Mouse (Mus musculus) kidney, adult 8-10 months (tissue): Measurements from ENCODE around the gene Meis3.
A peak's percentile ranks its signal among the peaks of the same experiment; 100 is the strongest.

Experiments used
- DNase-seq, 2 experiments: peaks; one replicate each; pipeline ENCODE4 v3.0.0; 2022

Meis3 gene

DNA sequence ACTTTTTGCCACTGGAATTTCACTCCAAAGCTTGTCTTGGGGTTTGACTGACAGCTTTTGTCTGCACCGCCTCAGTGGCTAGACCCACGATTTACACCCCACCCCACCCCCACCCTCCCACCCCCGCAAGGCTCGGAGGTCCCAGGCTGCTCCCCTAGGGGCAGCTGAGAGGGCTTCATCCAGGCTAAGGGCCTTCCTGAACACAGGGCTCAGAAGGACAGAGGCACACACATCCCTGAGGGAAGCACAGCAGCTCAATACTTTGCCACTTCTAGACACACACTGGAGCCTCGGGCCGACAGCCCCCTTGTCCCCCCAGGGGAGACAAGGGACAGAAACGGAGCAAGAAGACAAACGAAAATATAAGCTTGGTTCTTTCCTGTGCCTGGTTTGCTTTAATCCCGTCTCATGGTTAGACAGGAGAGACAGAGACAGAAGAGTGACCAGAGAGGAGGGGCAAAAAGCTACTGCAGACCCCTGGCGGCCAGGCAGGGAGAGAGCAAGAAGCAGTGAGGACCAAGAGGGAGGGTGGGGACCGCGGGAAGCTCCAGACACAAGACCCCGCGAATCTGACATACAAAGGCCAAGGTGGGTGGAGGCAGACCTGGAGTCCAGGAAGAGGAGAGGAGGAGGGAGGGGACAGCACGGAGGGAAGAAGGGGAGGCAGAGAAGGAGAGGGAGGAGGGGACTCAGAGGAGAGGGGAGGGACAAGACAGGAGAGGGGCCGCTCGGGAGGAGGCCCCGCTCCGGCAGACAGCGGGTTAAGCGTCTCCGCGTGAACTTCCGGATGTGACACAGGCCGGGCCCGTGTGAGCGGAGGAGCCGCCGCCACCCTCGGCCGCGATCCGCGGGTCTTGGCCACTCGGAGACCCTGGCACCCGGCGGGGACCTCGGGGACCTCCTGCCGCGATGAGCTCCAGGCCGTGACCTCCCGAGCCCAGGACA lies at the start of gene Meis3:
Gene Meis3, plus strand, starts transcription at position 494 of the 945 bp plus-strand sequence.
- peak in 1 of 2 experiments; percentile 7 for DNase-seq

DNA sequence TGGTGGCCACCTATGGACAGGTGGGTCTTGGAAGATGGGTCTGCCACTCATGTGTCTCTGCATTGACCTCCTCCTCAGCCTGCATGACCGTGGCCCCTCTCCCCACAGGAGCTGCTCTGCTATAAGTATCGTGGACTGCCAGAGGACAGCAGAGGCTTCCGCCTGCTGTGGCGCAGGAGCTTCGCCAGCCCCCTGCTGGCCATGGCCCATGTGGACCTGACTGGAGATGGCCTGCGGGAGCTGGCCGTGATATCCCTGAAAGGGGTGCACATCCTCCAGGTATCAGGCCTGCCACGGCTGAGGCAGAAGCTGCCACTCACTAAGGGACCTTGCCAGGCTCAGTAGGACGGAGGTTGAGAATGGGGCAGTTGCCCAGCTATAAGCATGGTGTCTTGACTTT lies 49.1 kb upstream of the Meis3 start:
- DNase-seq = no peak

DNA sequence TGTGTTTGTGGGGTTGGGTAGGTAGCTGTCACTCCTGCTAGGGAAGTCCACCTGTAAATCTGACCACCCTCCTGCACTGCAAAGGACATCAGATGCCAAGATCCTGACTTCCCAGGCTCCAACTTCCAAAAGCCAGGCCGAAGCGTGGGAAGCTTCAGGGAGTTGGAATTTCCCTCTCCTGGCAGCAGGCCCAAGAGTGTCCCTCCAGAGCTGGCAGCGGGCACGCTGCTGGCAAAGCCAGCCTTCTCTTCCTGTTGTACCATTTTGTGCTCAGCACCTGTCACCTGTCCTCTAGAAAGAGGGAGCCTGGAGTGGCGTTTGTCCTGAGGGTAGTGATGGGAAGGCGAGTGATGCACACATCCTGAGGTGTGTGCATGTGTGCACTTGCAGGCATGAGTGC lies 46.5 kb upstream of the Meis3 start:
- no peak for DNase-seq

DNA sequence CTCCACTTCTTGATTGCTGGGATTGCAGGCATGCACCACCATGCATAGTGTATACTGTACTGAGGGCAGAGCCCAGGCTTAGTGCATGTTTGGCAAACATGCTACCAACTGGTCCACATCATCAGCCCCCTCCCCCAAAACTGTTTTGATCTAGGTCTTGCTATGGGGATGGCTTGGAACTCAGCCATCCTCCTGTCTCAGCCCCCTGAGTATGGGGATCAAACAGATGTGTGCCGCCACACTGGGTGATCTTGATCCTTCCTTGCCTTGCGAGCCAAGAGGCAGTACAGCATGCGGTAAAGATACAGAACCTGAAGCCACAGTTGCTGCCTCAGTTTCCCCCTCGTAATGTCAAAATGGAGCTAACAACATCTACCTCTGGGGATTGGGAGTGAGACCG lies 46.0 kb upstream of the Meis3 start:
- DNase-seq = no peak

DNA sequence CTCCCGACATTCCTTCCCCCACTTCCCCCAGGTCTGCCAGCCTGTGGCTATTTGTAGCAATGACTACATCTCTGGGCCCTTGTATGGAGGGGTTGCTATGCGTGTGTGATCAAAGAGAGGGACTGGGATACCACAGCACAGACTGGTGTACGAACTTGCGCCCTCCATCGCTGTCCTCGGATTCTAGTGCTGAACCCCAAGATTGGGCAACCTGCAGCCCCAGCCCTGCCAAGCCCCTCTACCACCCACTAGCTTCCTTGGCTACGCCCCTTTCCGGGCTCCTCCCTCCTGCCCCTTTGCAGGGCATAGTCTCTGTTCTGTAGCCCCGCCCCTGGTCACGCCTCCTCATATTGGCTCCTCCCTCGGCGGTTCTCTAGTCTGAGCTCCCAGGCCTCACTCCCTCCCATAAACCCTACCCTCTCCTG lies 45.5 kb upstream of the Meis3 start, which contains the start of gene Slc8a2:
Gene Slc8a2, plus strand, starts transcription at position 406 of the 425 bp plus-strand sequence.
- peak; percentile 59 to 70 for DNase-seq

DNA sequence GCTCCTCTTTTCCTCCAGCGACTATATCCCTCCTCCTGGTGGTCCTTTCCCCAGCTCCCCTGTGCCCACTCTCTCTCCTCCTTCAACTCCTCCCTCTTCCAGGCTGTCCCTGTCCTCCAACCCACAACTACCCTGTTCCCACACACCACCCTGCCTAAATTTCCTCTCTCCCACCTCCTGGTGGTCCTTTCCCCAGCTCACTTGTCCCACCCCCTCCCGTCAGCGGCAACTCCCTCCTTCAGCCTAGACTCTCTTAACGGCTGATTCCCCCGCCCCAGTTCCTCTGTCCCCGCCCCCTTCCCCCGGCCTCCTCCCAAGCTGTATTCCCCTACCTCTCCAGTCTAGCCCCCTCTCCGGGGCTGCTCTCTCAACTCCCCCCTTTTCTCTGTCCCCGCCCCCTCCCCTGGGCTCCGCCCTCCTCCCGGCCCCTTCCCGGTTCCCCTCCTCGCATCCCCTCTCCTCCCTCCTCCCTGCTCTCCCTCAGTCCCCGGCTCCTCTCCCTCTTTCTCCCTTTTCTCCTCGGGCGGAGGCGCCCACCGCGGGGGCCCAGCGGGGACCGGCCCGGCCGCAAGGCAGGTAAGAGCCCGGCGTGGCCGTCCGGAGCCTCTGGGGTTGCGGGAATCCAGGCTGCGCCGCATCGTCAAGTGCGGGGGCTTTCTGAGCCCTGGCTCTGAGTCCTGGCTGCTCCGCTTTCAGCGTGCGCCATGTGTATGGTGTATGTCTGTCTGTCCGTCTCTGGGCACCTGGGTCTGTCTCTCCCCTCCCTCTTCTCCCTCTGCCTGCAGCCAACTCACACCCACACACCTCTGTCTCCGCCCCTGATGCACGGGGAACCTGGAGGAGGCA lies 44.8 kb upstream of the Meis3 start:
- DNase-seq = no peak

DNA sequence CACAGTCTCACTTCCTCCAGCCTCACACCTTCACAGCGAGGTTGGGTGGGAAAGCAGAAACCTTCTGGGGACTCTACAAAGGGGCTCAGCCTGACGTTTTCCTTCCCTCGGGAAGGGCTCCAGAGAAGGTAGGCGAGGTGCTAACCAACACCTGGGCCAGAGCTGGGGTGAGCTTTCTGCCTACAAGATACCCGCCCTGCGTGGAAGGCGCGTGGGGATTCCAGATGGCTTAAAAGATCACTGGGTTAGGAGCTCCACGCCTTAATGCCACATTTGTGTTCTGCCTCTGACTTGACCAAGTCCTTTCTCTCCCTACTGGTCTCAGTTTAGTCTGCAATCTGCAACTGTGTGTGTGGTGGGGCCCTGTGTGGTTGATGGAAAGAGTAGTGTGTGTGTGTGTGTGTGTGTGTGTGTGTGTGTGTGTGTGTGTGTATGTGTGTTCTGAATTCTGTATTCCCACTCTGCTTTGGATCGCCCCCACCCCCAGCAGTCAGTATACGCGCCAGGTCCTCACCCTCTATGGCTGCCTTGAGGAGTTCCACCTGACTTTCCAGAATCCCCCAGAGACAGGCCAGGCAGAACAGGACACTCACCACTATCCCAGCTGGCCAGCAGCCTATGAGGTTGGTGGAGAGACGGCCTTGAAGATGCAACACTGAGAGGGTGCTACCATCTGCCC lies 43.8 kb upstream of the Meis3 start:
- no peak for DNase-seq

DNA sequence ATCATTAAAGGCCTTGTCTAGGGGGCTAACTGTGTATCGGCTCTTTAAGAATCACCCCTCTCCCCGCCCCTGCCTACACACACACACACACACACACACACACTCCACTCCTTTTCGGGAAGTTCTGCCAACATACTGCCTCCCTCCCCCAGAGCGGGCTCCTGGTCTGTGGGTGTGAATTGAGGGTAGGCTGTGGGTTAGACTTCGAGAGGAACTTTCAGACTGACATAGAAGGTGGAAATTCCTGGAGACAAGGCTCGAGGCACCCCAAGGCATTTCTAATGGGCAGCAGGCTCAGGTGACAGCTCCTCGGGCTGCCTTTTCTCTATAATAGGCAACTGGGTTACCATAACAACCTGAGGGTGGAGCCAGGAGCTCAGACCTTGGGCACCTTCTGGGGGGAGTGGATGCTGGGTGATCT lies 42.7 kb upstream of the Meis3 start:
- no peak for DNase-seq

DNA sequence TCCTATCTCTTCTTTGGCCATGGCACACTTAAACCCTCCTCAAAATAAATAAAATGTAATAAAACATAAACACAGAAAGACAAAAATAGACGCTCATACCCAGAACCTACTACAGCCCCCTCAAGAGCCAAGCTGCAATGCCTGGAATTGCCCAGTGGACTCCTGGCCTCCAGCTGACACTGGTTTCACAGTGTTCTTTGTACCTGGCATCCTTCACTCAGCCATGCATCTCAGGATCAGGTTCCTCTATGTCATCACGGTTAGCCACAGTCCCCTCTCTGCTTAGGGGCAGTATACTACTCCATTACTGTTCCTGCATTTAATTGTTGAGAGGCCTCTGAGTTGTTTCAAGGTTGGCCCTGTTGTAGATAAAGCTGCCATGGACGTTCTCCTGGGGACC lies 42.0 kb upstream of the Meis3 start:
- no peak for DNase-seq

DNA sequence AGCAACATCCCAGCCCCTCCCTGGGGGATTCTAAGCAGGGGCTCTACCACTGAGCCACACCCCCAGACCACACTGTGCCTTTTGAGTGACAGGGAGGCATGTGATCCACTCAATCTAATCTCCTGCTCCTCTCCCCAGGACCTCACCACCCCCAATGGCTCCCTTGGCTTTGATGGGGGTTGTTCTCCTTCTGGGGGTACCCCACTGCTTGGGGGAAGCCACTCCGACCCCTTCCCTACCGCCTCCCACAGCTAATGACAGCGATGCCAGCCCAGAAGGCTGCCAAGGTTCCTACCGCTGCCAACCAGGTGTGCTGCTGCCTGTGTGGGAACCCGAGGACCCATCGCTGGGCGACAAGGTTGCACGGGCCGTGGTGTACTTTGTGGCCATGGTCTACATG lies 41.2 kb upstream of the Meis3 start:
- DNase-seq = no peak

DNA sequence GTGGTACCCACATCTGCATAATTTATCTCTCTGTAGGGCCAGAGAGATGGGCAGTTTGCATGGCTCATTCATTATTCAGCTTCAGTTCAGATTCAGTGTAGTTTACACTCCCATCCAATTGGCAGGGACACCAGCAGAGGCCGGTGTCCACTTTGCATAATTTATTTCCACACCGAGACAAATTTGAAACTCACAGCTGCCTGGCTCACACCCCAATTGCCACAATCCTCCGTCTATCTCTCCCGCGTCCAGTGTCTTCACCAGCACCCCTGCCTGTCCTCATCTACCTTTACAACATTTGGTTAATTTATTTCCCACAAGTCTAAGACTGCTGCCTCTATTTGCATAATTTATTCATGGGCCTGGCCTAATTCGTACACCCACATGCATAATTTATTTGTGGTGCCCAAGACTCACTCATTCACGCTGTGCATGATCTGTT lies 39.9 kb upstream of the Meis3 start:
- DNase-seq = no peak

DNA sequence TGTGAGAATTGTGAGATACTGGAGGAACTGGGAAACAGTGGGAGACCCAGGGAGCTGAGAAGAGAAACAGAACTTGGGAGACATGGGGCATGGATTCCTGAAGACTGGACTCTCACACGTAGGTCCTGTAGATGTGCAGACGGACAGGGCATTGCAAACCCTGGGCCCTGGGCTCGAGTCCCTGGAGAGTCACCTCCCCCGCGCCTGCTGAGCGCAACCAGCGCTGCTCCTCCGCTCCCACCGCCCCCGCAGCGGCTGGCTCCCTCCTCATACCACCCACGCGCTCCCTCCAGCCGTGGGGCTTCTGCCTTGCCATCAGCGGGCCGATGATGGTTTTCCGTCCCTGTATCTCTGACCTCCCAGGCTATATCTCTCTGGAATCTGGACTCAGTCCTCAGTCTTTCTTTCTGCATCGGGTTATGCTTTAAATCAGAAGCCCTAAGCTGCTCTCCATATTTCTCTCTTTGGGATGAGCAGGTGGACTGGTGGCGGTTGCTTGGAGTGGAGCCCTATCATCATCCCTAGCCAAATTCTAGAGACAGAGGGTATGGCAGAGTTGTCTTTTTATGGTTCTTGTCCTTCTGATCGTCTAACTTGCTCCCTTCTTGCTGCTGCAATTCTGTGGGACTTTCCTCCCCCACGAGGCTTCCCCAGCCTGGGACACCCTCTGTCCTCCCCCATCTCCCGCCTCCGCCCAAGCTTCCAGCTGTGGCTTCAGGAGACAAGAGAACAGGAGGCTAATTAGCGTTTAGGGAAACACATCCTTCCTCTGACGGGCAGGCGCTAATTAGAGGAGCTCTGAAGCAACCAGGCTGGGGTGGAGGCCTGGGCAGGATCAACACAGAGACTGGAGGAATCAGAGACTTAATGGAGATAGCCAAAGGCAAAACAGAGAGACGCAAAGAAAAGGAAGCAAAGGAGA lies 28.1 kb upstream of the Meis3 start:
- no peak for DNase-seq

DNA sequence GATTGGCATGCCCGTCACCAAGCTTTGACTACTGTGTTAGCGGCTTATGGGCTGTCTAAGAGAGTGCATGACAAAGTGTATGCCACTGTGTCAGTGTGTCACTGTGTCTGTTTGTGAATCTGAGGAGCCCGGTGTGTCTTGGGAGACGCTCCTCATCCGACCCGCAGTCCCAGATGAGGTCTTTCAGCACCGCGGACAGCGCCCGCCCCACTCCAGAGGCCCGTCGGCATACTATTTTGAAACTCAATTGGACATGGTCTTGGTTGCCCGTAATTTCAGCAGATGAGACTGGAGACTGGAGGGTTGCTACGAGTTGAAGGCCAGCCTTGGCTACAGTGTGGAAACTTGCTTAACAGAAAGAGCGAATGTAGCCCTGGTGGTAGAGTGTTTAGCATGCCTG lies 27.2 kb upstream of the Meis3 start:
- peak in 1 of 2 experiments; percentile 49 for DNase-seq

DNA sequence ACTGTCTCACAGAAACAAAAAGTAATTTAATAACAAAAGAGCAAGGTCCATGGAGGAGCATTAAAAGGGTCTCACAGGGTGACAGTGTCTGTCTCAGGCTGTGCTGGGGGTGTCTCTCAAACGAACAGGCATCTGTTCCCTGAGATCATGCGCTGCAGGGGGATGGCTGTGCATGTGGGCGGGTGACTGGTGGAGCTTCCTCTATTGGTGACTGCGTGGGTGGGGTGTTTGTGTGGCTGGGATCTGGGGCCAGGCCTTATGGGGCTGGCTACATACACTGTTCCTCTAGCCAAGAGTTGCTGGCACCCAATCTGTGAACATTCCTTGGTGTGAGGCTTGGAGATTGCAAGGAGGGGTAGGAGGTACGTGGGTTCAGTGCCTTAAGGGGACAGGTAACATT lies 25.6 kb upstream of the Meis3 start:
- DNase-seq = no peak

DNA sequence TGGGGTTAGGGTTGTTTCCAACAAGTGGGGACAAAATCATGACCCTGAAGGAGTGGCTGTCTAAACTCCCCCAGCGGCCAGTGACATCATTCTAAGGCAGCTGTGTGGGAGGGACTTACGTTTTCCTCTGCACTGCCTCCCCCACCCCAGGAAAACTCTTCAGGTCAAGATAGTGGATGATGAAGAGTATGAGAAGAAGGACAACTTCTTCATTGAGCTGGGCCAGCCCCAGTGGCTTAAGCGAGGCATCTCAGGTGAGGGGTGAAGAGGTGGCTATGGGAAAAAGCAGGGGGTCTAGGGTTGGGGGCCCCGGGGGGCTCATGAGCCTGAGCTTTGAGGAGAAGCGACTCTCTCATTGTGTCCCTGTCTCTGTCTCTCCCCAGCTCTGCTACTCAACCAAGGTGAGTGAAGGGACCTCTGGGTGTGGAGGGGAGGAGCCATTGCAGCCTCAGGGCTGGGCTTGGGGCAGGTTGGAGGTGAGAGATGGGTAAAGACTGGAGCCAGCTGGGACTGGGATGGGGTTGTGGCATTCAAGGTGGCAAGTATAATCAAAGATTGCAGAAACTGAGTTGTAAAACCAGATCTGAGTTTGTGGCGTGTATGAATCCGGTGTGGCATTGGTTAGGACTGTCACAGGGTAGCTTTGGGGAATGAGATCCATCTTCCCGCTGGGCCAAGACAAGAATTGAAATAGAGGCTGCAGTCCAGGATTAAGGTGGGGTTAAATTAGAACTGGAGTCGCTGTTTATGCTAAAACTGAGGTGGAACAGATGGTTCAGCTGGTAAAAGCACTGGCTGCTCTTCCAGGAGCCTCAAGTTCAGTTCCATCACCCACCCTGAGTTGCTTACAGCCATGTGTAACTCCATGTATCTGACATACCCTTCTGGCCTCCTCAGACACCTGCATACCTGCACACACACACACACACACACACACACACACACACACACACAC lies 24.4 kb upstream of the Meis3 start:
- no peak for DNase-seq

DNA sequence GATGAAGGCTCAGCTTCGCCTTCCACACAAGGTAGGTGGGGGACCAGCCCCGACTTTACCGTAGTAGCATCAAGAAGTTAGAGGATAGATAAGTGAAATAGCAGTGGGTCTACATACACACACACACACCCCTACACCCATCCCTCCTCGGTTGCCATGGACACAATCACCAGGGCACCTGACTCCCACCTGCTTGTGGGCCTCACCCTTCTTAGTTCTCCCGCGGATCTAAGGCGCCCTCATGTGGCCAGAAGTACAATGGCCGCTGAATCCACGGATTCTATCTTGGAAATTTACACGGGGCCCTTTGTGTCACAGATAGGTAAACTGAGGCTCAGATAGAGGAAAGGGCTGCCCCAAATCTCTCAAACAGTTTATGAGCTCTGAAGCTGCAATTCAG lies 21.4 kb upstream of the Meis3 start:
- peak; percentile 22 to 36 for DNase-seq

DNA sequence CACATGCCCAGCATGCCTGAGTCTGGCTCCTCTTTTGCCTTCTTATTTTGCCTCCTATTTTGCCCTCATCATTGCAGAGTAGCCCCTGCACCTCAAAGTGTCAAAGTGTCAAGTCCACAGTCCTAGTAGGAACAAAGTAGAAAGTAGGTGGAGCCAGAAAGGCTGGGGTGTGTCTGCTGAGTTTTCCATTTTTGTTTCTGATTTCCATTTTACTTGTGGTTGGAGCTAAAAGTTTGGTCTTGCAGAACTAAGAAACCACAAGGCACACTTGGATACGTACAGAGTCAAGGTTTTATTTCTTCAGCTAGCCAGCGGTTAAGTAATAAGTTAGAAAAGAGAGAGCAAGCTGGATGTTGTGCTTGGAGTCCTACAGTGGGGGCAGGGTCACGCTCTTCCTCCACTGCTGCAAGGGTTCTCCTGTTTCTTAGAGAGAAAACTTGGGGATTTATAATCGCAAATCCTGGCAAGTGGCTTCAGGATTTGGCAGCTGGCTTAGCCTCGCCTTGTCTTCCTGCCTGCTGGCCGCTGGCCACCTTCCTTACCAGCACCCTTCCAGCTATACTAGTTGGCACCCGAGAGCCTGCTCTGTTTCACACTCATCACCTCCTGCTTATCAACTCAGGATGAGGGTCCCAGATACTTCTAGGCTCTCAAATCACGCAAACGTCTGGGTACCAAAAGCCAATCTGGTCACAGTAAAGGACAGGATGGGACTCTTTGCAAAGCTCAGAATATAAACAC lies 19.6 kb upstream of the Meis3 start:
- DNase-seq = no peak

DNA sequence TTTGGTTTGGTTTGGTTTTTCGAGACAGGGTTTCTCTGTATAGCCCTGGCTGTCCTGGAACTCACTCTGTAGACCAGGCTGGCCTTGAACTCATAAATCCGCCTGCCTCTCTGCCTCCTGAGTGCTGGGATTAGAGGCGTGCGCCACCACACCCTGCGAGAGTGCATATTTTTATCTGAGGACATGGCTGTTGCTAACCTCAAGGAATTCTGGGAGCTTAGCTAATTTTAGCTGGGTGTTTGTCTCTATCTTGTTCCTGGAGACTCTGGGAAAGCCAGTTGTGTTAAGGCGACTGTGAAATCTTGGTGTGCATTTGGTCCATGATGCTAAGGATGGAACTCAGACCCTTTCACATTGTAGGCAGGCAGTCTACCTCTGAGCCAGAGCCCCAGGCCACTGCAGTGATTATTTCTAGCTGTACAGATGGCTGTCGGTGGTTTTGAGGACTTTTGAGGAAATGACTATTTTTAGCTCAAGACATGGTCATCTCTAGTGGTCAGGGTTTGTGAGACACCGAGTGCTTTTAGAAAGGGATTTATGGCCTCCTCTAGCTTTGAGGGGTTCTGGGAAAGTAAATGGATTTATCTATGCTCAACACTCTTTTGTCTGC lies 18.7 kb upstream of the Meis3 start:
- no peak for DNase-seq

DNA sequence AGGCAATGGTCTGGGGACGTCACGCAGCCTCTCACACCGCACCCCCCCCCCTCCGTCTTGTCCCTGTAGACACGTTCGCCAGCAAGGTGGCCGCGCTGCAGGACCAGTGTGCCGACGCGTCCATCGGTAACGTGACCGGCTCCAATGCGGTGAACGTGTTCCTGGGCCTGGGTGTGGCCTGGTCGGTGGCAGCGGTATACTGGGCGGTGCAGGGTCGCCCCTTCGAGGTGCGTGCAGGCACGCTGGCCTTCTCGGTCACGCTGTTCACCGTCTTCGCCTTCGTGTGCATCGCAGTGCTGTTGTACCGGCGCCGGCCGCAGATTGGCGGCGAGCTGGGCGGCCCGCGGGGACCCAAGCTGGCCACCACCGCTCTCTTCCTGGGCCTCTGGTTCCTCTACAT lies 16.2 kb upstream of the Meis3 start:
- DNase-seq = no peak

DNA sequence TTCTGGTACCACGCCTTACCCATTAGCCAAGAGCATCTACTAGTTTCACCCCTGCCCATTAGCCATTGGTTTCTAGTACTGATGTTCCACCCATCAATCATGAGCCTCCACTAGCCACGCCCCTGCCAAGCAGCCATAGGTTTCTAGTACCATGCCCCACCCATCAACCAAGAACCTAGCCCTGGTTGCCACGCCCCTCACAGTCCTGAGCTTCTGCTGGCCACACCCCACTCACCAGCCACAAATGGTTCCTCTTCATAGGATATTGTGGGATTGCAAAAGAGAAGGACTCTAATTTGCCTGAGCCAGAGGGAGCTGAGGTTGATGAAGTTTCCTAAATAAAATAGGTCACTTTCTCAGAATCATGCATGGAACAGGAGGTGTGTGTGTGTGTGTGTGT lies 14.2 kb upstream of the Meis3 start:
- DNase-seq = no peak
